ENCODE assay signal across 19 mouse cellular contexts in the genomic region with DNA sequence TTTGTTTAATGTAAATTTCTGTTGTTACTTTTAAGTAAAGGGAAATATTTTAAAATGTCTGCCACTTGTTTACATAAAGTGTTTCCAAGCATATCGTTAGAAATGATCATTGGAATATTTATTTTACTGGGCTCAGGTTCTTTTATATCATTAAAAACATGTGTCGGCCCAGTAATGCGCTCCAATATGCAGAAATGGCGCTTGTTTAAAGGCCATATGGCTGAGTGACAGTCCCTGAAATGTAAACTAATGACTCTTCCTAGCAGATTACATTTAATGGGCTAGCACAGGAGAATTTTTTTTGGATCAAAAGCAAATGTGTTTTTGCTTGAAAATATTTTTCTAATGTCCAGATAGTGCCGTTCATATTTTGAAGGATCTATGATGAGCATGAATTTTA.
"Had no signal": no experiment of that assay in that cellular context is flagged by ENCODE, and none has a peak within 500 bp of the region (broad histone marks: within the 10 kb centered on the region; RNA-seq: fewer than 3 reads in every experiment).

No protein-coding gene starts in this region.

- H3K27ac ChIP-seq: midbrain, embryonic 10.5 days; midbrain, embryonic 12.5 days; neural tube, embryonic 13.5 days; neural tube, embryonic 15.5 days had no signal

- ATAC-seq: midbrain, embryonic 16.5 days had no signal

- H3K4me2 ChIP-seq: lung, embryonic 14.5 days; midbrain, embryonic 12.5 days; neural tube, embryonic 13.5 days; neural tube, embryonic 15.5 days had no signal

- H3K4me3 ChIP-seq: midbrain, embryonic 10.5 days; midbrain, embryonic 12.5 days; myocyte; neural tube, embryonic 13.5 days; neural tube, embryonic 15.5 days had no signal

- H3K9me3 ChIP-seq: midbrain, embryonic 10.5 days; midbrain, embryonic 12.5 days; neural tube, embryonic 13.5 days; neural tube, embryonic 15.5 days had no signal

- H3K9ac ChIP-seq: lung, embryonic 14.5 days; midbrain, embryonic 12.5 days; neural tube, embryonic 13.5 days; neural tube, embryonic 15.5 days had no signal

- H3K4me1 ChIP-seq: midbrain, embryonic 10.5 days; midbrain, embryonic 12.5 days had no signal

- H3K36me3 ChIP-seq: midbrain, embryonic 10.5 days had no signal

- DNase-seq: lung, adult 18-20 months; lung, embryonic 14.5 days; lung, postnatal 10 days; lung, postnatal 4 days; midbrain, embryonic 14.5 days; retina, postnatal 1 day; right cerebral cortex, adult 18-20 months; right cerebral cortex, postnatal 25 days; right cerebral cortex, postnatal 4 days; spleen, adult 18-20 months; thymus, adult 18-20 months; thymus, postnatal 25 days; thymus, postnatal 4 days had no signal

- H3K27me3 ChIP-seq: midbrain, embryonic 12.5 days; neural tube, embryonic 13.5 days; neural tube, embryonic 15.5 days had no signal
